Mouse (Mus musculus): Measurements from ENCODE around the gene Fam185a. TPM values are rescaled to one million over a fixed set of nuclear protein-coding genes. Genes with fewer than 3 reads are reported as not detected.

Fam185a gene
- polyA plus RNA-seq, 1 experiment: 2.6 TPM

- TF ChIP-seq CTCF (conservative IDR thresholded peaks at IDR 0.05; ENCODE audit: insufficient read depth, insufficient read length, low read depth, low read length) (no peak), POLR2A (IDR thresholded peaks at IDR 0.05; ENCODE audit: low read depth, low read length) (no peak)
- no peaks in the 10 kb centered on the region for H3K36me3 ChIP-seq (ENCODE audit: control insufficient read depth, insufficient read depth, low read length)
- H3K27ac ChIP-seq (ENCODE audit: insufficient read depth, low read depth, low read length): no peak overlapping the region
- H3K27me3 ChIP-seq (replicated peaks; ENCODE audit: control insufficient read depth, insufficient read depth, low read length): no peaks in the 10 kb centered on the region
- 74% methylated on average over 13 of the region's 13 CpGs for WGBS
- H3K4me1 ChIP-seq (ENCODE audit: control insufficient read depth, insufficient read depth, low read length): no peaks in the 10 kb centered on the region
- no peak for DNase-seq
- H3K4me3 ChIP-seq (ENCODE audit: insufficient read depth, low read depth, low read length): no peak overlapping the region
Observed at GRCm38 (mm10) chr5:21384252-21384960, 40.4 kb upstream of the Fam185a start.

- no peaks in the 10 kb centered on the region for H3K4me1 ChIP-seq (ENCODE audit: control insufficient read depth, insufficient read depth, low read length)
- no peak overlapping the region for H3K27ac ChIP-seq (ENCODE audit: insufficient read depth, low read depth, low read length)
Observed at GRCm38 (mm10) chr5:21384976-21385375, 39.8 kb upstream of the Fam185a start.

GRCm38 (mm10) chr5:21386432-21386831 is 38.3 kb upstream of the Fam185a start:
- 78% methylated on average over 4 of the region's 4 CpGs for WGBS
- no peak overlapping the region for H3K4me3 ChIP-seq (ENCODE audit: insufficient read depth, low read depth, low read length)
- no peaks in the 10 kb centered on the region for H3K36me3 ChIP-seq (ENCODE audit: control insufficient read depth, insufficient read depth, low read length)
- DNase-seq: no peak
- H3K4me1 ChIP-seq (ENCODE audit: control insufficient read depth, insufficient read depth, low read length): peaks cover 3% of the 10 kb centered on the region; the same call in 1 of the 2 replicates
- H3K27ac ChIP-seq (ENCODE audit: insufficient read depth, low read depth, low read length): no peak overlapping the region
- no peaks in the 10 kb centered on the region for H3K27me3 ChIP-seq (replicated peaks; ENCODE audit: control insufficient read depth, insufficient read depth, low read length)
- TF ChIP-seq POLR2A (IDR thresholded peaks at IDR 0.05; ENCODE audit: low read depth, low read length) (no peak), CTCF (conservative IDR thresholded peaks at IDR 0.05; ENCODE audit: insufficient read depth, insufficient read length, low read depth, low read length) (no peak)

More at GRCm38 (mm10) chr5:21384976-21385375, 39.8 kb upstream of the Fam185a start:
- no peaks in the 10 kb centered on the region for H3K36me3 ChIP-seq (ENCODE audit: control insufficient read depth, insufficient read depth, low read length)
- H3K27me3 ChIP-seq (replicated peaks; ENCODE audit: control insufficient read depth, insufficient read depth, low read length): no peaks in the 10 kb centered on the region
- TF ChIP-seq POLR2A (IDR thresholded peaks at IDR 0.05; ENCODE audit: low read depth, low read length) (no peak), CTCF (conservative IDR thresholded peaks at IDR 0.05; ENCODE audit: insufficient read depth, insufficient read length, low read depth, low read length) (no peak)
- DNase-seq: no peak
- 91% methylated on average over 9 of the region's 9 CpGs for WGBS
- H3K4me3 ChIP-seq (ENCODE audit: insufficient read depth, low read depth, low read length): no peak overlapping the region

- no peak for DNase-seq
- peaks cover 6% of the 10 kb centered on the region; the same call in 1 of the 2 replicates for H3K4me1 ChIP-seq (ENCODE audit: control insufficient read depth, insufficient read depth, low read length)
- no peaks in the 10 kb centered on the region for H3K27me3 ChIP-seq (replicated peaks; ENCODE audit: control insufficient read depth, insufficient read depth, low read length)
- no peak overlapping the region for H3K27ac ChIP-seq (ENCODE audit: insufficient read depth, low read depth, low read length)
- no peak overlapping the region for H3K4me3 ChIP-seq (ENCODE audit: insufficient read depth, low read depth, low read length)
- TF ChIP-seq CTCF (conservative IDR thresholded peaks at IDR 0.05; ENCODE audit: insufficient read depth, insufficient read length, low read depth, low read length): no peak
- TF ChIP-seq POLR2A (IDR thresholded peaks at IDR 0.05; ENCODE audit: low read depth, low read length): no peak
- H3K36me3 ChIP-seq (ENCODE audit: control insufficient read depth, insufficient read depth, low read length): no peaks in the 10 kb centered on the region
Observed at GRCm38 (mm10) chr5:21387340-21387739, 37.4 kb upstream of the Fam185a start.

- Histone ChIP-seq H3K27me3 (replicated peaks; ENCODE audit: control insufficient read depth, insufficient read depth, low read length) (no peaks in the 10 kb centered on the region), H3K4me3 (ENCODE audit: insufficient read depth, low read depth, low read length) (no peak overlapping the region), H3K36me3 (ENCODE audit: control insufficient read depth, insufficient read depth, low read length) (no peaks in the 10 kb centered on the region), H3K27ac (ENCODE audit: insufficient read depth, low read depth, low read length) (no peak overlapping the region), H3K4me1 (ENCODE audit: control insufficient read depth, insufficient read depth, low read length) (peaks cover 7% of the 10 kb centered on the region; the same call in 1 of the 2 replicates)
- DNase-seq: no peak
- WGBS: 90% methylated on average over 4 of the region's 4 CpGs
- TF ChIP-seq CTCF (conservative IDR thresholded peaks at IDR 0.05; ENCODE audit: insufficient read depth, insufficient read length, low read depth, low read length): no peak
- TF ChIP-seq POLR2A (IDR thresholded peaks at IDR 0.05; ENCODE audit: low read depth, low read length): no peak
Observed at GRCm38 (mm10) chr5:21388855-21389254, 35.9 kb upstream of the Fam185a start.

- peak; percentile 92 for DNase-seq
- TF ChIP-seq POLR2A (IDR thresholded peaks at IDR 0.05; ENCODE audit: low read depth, low read length) (no peak), CTCF (conservative IDR thresholded peaks at IDR 0.05; ENCODE audit: insufficient read depth, insufficient read length, low read depth, low read length) (no peak)
- Histone ChIP-seq H3K4me1 (ENCODE audit: control insufficient read depth, insufficient read depth, low read length) (peaks cover 7% of the 10 kb centered on the region; the same call in 1 of the 2 replicates), H3K36me3 (ENCODE audit: control insufficient read depth, insufficient read depth, low read length) (no peaks in the 10 kb centered on the region), H3K4me3 (ENCODE audit: insufficient read depth, low read depth, low read length) (no peak overlapping the region), H3K27ac (ENCODE audit: insufficient read depth, low read depth, low read length) (peak overlapping the region; percentile 82), H3K27me3 (replicated peaks; ENCODE audit: control insufficient read depth, insufficient read depth, low read length) (no peaks in the 10 kb centered on the region)
- WGBS: 26% methylated on average over 12 of the region's 13 CpGs
Observed at GRCm38 (mm10) chr5:21391616-21392384, 33.0 kb upstream of the Fam185a start.

GRCm38 (mm10) chr5:21394562-21394961 is 30.2 kb upstream of the Fam185a start:
- TF ChIP-seq POLR2A (IDR thresholded peaks at IDR 0.05; ENCODE audit: low read depth, low read length): no peak
- TF ChIP-seq CTCF (conservative IDR thresholded peaks at IDR 0.05; ENCODE audit: insufficient read depth, insufficient read length, low read depth, low read length): no peak
- Histone ChIP-seq H3K27ac (ENCODE audit: insufficient read depth, low read depth, low read length) (no peak overlapping the region), H3K36me3 (ENCODE audit: control insufficient read depth, insufficient read depth, low read length) (no peaks in the 10 kb centered on the region), H3K4me1 (ENCODE audit: control insufficient read depth, insufficient read depth, low read length) (peaks cover 7% of the 10 kb centered on the region; the same call in 1 of the 2 replicates), H3K4me3 (ENCODE audit: insufficient read depth, low read depth, low read length) (no peak overlapping the region), H3K27me3 (replicated peaks; ENCODE audit: control insufficient read depth, insufficient read depth, low read length) (no peaks in the 10 kb centered on the region)
- DNase-seq: no peak
- WGBS: 88% methylated on average over 2 of the region's 2 CpGs
